Mouse (Mus musculus) kidney, adult 2 months (tissue): ENCODE measurements around the gene Hoxa6. TPM values are rescaled to one million over a fixed set of nuclear protein-coding genes. Genes with fewer than 3 reads are reported as not detected.

Experiments
- DNase-seq: peaks from one replicate; pipeline ENCODE4 v3.0.0; 2021
- H3K27ac ChIP-seq: fragments of 200-500 bp; 2 replicates; pipeline ENCODE4 v1.5.1; 2012; ENCODE audit warnings: low read depth, low read length, control low read depth, inconsistent platforms; ENCODE audit not compliant: insufficient read depth
- H3K27me3 ChIP-seq: fragments of 200-500 bp; replicated peaks from 2 replicates; pipeline ENCODE4 v1.6.1; 2012; ENCODE audit warnings: mild to moderate bottlenecking, moderate library complexity, low read length, inconsistent platforms; ENCODE audit not compliant: control insufficient read depth, insufficient read depth
- H3K36me3 ChIP-seq: fragments of 200-500 bp; 2 replicates; pipeline ENCODE4 v1.6.1; 2012; ENCODE audit warnings: mild to moderate bottlenecking, moderate library complexity, low read length, inconsistent platforms; ENCODE audit not compliant: control insufficient read depth, insufficient read depth
- H3K4me1 ChIP-seq: fragments of 200-500 bp; 2 replicates; pipeline ENCODE4 v1.6.1; 2011; ENCODE audit warnings: low read length; ENCODE audit not compliant: control insufficient read depth, insufficient read depth
- H3K4me3 ChIP-seq: fragments of 200-500 bp; 2 replicates; pipeline ENCODE4 v1.5.1; 2011; ENCODE audit warnings: mild to moderate bottlenecking, low read depth, low read length, control low read depth; ENCODE audit not compliant: insufficient read depth
- CTCF ChIP-seq: fragments of 200-500 bp; conservative IDR thresholded peaks from 2 replicates; pipeline ENCODE4 v1.5.1; 2011; ENCODE audit warnings: low read depth, mild to moderate bottlenecking, control low read depth, low read length, moderate library complexity, mixed read lengths; ENCODE audit not compliant: insufficient read depth, insufficient read length
- POLR2A ChIP-seq: fragments of 200-500 bp; IDR thresholded peaks from one replicate; pipeline ENCODE4 v1.6.1; 2011; ENCODE audit warnings: low read depth, low read length, control low read depth
- WGBS: fragments of 180-500 bp; shearing (Covaris S2); methylation state at CpG from one replicate; pipeline ENCODE4 v1.1.7; 2018; 5-methylcytosine and 5-hydroxymethylcytosine counted together
- polyA plus RNA-seq: library from polyadenylated mRNA; depleted of rRNA; stranded (reverse); fragments of >200 nt; gene quantifications from 2 replicates; pipeline ENCODE4 v1.2.3, GENCODE M21; 2012

Gene Hoxa6
- polyA plus RNA-seq, 1 experiment, result 2.4 TPM

- WGBS, result under 1% methylated on average over 36 of the region's 36 CpGs
- TF ChIP-seq POLR2A, result no peak
- TF ChIP-seq CTCF, result no peak
Measured at GRCm38 (mm10) chr6:52224895-52225611, 16.5 kb upstream of the Hoxa6 start.

GRCm38 (mm10) chr6:52223939-52224760, 15.6 kb upstream of the Hoxa6 start:
- no peaks in the 10 kb centered on the region; the same call in 1 of the 2 replicates for H3K36me3 ChIP-seq
- 0 out of 2 replicates have a peak, but pooled peaks cover 3% of the 10 kb centered on the region for H3K4me1 ChIP-seq
- TF ChIP-seq CTCF (no peak), POLR2A (no peak)
- DNase-seq, result peak; percentile 56
- H3K27ac ChIP-seq, result peak overlapping the region; percentile 81
- no peaks in the 10 kb centered on the region for H3K27me3 ChIP-seq
- WGBS, result 6% methylated on average over 24 of the region's 24 CpGs
- peak overlapping the region; percentile 83 for H3K4me3 ChIP-seq

More at GRCm38 (mm10) chr6:52224895-52225611, 16.5 kb upstream of the Hoxa6 start:
- Histone ChIP-seq H3K36me3 (no peaks in the 10 kb centered on the region; the same call in 1 of the 2 replicates), H3K4me3 (peak overlapping the region; percentile 83), H3K4me1 (no peaks in the 10 kb centered on the region), H3K27me3 (no peaks in the 10 kb centered on the region), H3K27ac (peak overlapping the region; percentile 95)
- peak; percentile 53 for DNase-seq

GRCm38 (mm10) chr6:52222729-52223128, 14.2 kb upstream of the Hoxa6 start:
- peak overlapping the region; percentile 91 for H3K27ac ChIP-seq
- H3K4me1 ChIP-seq, result 0 out of 2 replicates have a peak, but pooled peaks cover 4% of the 10 kb centered on the region
- H3K27me3 ChIP-seq, result no peaks in the 10 kb centered on the region
- H3K4me3 ChIP-seq, result peak overlapping the region; percentile 30
- H3K36me3 ChIP-seq, result no peaks in the 10 kb centered on the region; the same call in 1 of the 2 replicates
- peak; percentile 53 for DNase-seq
- 16% methylated on average over 13 of the region's 13 CpGs for WGBS
- TF ChIP-seq CTCF (no peak), POLR2A (no peak)

- peak overlapping the region; percentile 91 for H3K27ac ChIP-seq
- WGBS, result 10% methylated on average over 21 of the region's 21 CpGs
- 0 out of 2 replicates have a peak, but pooled peaks cover 4% of the 10 kb centered on the region for H3K4me1 ChIP-seq
- DNase-seq, result no peak
- peak overlapping the region; percentile 30 for H3K4me3 ChIP-seq
- TF ChIP-seq CTCF (no peak), POLR2A (no peak)
- H3K27me3 ChIP-seq, result no peaks in the 10 kb centered on the region
- no peaks in the 10 kb centered on the region; the same call in 1 of the 2 replicates for H3K36me3 ChIP-seq
Measured at GRCm38 (mm10) chr6:52221993-52222685, 13.6 kb upstream of the Hoxa6 start.

GRCm38 (mm10) chr6:52221337-52221992, 12.9 kb upstream of the Hoxa6 start, which contains the start of gene Hoxa7:
TSS of gene Hoxa7 (minus strand) at chr6:52221854.
- DNase-seq, result peak; percentile 97
- H3K27me3 ChIP-seq, result no peaks in the 10 kb centered on the region
- no peaks in the 10 kb centered on the region; the same call in 1 of the 2 replicates for H3K36me3 ChIP-seq
- peak within 1 kb of the TSS; percentile 91 for H3K4me3 ChIP-seq
- H3K27ac ChIP-seq, result peak within 1 kb of the TSS; percentile 98
- under 1% methylated on average over 46 of the region's 46 CpGs for WGBS
- peak; percentile 95 for TF ChIP-seq CTCF
- no peak for TF ChIP-seq POLR2A
- 0 out of 2 replicates have a peak, but pooled peaks cover 4% of the 10 kb centered on the region for H3K4me1 ChIP-seq

GRCm38 (mm10) chr6:52220865-52221310, 12.4 kb upstream of the Hoxa6 start:
- Histone ChIP-seq H3K27ac (peak overlapping the region; percentile 98), H3K36me3 (no peaks in the 10 kb centered on the region; the same call in 1 of the 2 replicates), H3K4me1 (0 out of 2 replicates have a peak, but pooled peaks cover 4% of the 10 kb centered on the region), H3K4me3 (peak overlapping the region; percentile 91), H3K27me3 (no peaks in the 10 kb centered on the region)
- WGBS, result 6% methylated on average over 12 of the region's 12 CpGs
- TF ChIP-seq CTCF (no peak), POLR2A (no peak)
- no peak for DNase-seq
